Mouse (Mus musculus) gonadal fat pad, adult 2 months (tissue): Measurements from ENCODE around the gene Tas2r123. TPM values are rescaled to one million over a fixed set of nuclear protein-coding genes. Genes with fewer than 3 reads are reported as not detected.

Experiments used
- DNase-seq: peaks from one replicate; pipeline ENCODE4 v3.0.0-alpha.2; 2012; ENCODE audit warnings: low read depth
- polyA plus RNA-seq: library from polyadenylated mRNA; depleted of rRNA; stranded (reverse); fragments of >200 nt; gene quantifications from 2 replicates; pipeline ENCODE4 v1.2.3, GENCODE M21; 2012; rRNA removed

Tas2r123 gene
- polyA plus RNA-seq = not detected in 2 replicates

DNA sequence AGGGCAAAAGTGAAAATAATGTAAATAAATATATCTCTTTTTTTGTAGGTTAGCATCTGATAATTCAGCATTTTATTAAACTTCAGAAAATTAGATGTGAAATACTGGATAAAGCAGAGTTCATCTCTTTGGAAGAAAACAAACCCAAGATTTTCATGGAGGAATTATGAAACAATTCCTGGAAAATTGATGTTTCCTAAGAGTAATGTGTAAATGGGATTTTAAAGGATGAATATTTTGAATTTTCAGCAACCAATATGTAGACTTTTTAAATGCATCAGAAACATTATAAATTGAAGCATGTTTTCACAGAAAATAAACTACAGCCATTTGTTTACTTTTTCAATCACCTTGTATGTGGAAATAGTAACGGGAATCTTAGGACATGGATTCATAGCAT is at the start of gene Tas2r123:
Tas2r123 (plus strand) TSS at position 301 of the 400 bp plus-strand sequence.
- no peak for DNase-seq

DNA sequence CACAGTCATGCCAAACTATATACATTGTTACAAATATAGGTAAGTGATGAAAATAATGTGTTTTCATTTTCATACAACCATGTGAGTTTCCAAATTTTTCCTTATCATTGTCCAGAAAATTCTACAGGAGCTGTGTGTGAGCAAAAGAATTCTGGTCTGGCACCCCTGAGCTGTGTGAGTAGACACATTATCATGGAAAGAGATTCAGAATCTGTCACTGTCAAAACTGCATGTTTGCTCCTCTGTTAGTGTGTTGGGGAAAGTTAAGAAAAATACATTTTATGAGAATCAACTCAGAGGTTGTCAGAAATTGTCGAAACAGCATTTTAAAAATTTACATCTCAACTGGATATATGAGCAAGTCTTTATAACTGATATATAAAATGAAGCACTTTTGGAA is 44.4 kb upstream of the Tas2r123 start, which contains the start of gene Tas2r117:
Tas2r117 (plus strand) TSS at position 301 of the 400 bp plus-strand sequence.
- no peak for DNase-seq

DNA sequence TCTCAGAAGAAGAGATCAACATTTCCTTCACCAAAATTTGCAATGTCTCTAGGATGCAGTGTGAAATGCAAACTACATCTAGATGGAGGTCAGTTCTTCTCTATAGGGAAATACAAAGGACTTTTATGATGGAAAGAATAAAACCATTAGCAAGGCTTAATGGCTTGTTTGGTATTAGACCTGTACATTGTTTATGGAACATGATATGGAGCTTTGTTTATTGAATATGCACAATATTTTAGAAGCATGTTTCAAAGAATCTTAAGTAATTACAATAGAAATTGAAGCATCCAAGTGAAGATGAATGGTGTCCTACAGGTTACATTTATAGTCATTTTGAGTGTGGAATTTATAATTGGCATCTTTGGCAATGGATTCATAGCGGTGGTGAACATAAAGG is 8.2 kb downstream of the Tas2r123 start, which contains the start of gene Tas2r116:
Tas2r116 (plus strand) TSS at position 301 of the 400 bp plus-strand sequence.
- DNase-seq = no peak

DNA sequence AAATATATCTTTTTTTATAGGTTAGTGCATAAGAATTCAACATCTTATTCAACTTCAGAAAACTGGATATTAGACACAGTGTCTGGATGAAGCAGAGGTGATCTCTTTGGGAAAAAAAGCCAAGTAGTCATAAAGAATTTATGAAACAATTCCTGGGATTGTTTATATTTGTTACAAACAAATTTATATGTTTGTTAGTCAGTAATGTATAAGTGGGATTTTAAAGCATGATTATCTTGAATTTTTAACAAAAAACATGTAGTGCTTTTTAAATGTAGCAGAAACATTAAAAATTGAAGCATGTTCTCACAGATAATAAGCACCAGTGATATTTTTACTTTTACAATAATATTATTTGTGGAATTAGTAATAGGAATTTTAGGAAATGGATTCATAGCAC is 20.8 kb downstream of the Tas2r123 start, which contains the start of gene Tas2r110:
Tas2r110 (plus strand) TSS at position 301 of the 400 bp plus-strand sequence.
- no peak for DNase-seq

DNA sequence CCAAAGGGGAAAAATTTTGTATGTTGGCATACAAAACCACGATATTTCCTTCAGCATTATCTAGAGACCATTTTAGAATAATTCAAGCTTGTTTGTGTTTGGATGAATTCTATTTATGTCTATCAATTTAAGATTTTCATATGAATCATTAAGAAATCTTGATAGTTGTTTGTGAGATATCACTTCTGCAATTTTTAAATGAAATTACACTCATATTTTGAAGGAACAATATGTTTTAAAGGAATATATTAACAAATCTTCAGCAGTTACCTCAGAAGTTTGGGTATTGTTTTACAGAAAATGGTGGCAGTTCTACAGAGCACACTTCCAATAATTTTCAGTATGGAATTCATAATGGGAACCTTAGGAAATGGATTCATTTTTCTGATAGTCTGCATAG is 45.8 kb downstream of the Tas2r123 start, which contains the start of gene Tas2r113:
Tas2r113 (plus strand) TSS at position 301 of the 400 bp plus-strand sequence.
- DNase-seq = no peak

Other genes starting within 250 kb of the Tas2r123 start
- gene A630073D07Rik, start 195.6 kb upstream of the Tas2r123 start, polyA plus RNA-seq = not detected in 2 replicates
- not detected in 2 replicates for gene Tas2r120, start 190.2 kb upstream of the Tas2r123 start, polyA plus RNA-seq
- gene Tas2r121, start 146.1 kb upstream of the Tas2r123 start, polyA plus RNA-seq = not detected in 2 replicates
- not detected in 2 replicates for gene Tas2r122, start 135.2 kb upstream of the Tas2r123 start, polyA plus RNA-seq
- gene Tas2r115, start 109.1 kb upstream of the Tas2r123 start, polyA plus RNA-seq = not detected in 2 replicates
- not detected in 2 replicates for gene Tas2r124, start 92.4 kb upstream of the Tas2r123 start, polyA plus RNA-seq
- gene Tas2r102, start 85.0 kb upstream of the Tas2r123 start, polyA plus RNA-seq = not detected in 2 replicates
- not detected in 2 replicates for gene Tas2r136, start 69.0 kb upstream of the Tas2r123 start, polyA plus RNA-seq
- not detected in 2 replicates for gene Tas2r117, start 44.3 kb upstream of the Tas2r123 start, polyA plus RNA-seq
- gene Tas2r116, start 8.3 kb downstream of the Tas2r123 start, polyA plus RNA-seq = not detected in 2 replicates
- not detected in 2 replicates for gene Tas2r110, start 20.9 kb downstream of the Tas2r123 start, polyA plus RNA-seq
- gene Tas2r113, start 45.9 kb downstream of the Tas2r123 start, polyA plus RNA-seq = not detected in 2 replicates
- gene Tas2r125, start 62.5 kb downstream of the Tas2r123 start, polyA plus RNA-seq = not detected in 2 replicates
- gene Tas2r129, start 104.0 kb downstream of the Tas2r123 start, polyA plus RNA-seq = not detected in 2 replicates
- not detected in 2 replicates for gene Tas2r131, start 110.8 kb downstream of the Tas2r123 start, polyA plus RNA-seq
- not detected in 2 replicates for gene Tas2r109, start 133.8 kb downstream of the Tas2r123 start, polyA plus RNA-seq
- gene Tas2r103, start 190.0 kb downstream of the Tas2r123 start, polyA plus RNA-seq = not detected in 2 replicates
- not detected in 2 replicates for gene Tas2r140, start 208.7 kb downstream of the Tas2r123 start, polyA plus RNA-seq